Mouse (Mus musculus) lung, postnatal 4 days (tissue): ENCODE measurements around the gene Spag6.

Experiments
- DNase-seq, 2 experiments: peaks; one replicate each; pipeline ENCODE4 v3.0.0; 2021

Spag6 gene

GRCm38 (mm10) chr2:18693871-18694610 is at the start of gene Spag6:
Gene Spag6, plus strand, starts transcription at chr2:18694032.
- DNase-seq = peak; percentile 83 to 88

DNA sequence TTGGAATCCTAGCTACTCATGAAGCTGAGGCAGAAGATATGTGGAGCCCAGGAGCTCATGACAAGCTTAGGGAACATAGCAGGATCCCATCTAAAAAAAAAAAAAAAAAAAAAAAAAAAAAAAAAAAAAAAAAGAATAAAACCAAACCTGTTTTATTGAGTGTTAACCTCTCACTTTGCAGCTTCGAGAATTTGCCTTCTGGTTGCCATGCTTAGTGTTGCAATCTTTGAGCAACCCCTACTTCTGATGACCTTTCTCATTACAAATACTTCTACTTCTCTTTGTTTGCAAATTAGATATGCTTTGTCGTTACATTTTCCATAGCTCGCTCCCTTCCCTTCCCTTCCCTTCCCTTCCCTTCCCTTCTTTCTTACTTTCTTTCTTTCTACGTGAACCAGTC is 45.3 kb upstream of the Spag6 start:
- DNase-seq = no peak

DNA sequence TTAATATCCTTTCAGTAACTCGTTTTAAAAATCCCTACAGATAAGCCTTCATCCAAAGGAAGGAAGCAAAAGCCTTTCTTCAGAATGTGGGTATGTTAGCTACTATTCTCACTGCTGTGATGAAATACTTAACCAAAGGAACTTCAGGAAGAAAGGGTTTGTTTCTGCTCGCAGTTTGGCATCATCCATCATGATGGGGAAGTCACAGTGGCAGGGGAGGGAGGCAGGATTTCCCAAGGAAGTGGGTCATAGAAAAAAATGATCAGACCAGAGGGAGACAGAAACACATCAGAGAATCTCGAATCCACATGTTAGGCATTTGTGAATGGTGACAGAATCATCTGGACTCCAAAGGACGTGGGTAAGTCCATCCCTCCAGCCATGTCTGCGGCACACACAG is 39.0 kb upstream of the Spag6 start:
- DNase-seq = peak in 1 of 2 experiments; percentile 9

GRCm38 (mm10) chr2:18664003-18664402 is 29.8 kb upstream of the Spag6 start:
- no peak for DNase-seq

- DNase-seq = no peak
Measured at GRCm38 (mm10) chr2:18671041-18671440, 22.8 kb upstream of the Spag6 start.

GRCm38 (mm10) chr2:18672133-18672765 is 21.6 kb upstream of the Spag6 start, which contains the start of gene Commd3:
Gene Commd3, plus strand, starts transcription at chr2:18672384.
- peak; percentile 95 to 97 for DNase-seq

GRCm38 (mm10) chr2:18672766-18673164 is 21.1 kb upstream of the Spag6 start:
- no peak for DNase-seq

DNA sequence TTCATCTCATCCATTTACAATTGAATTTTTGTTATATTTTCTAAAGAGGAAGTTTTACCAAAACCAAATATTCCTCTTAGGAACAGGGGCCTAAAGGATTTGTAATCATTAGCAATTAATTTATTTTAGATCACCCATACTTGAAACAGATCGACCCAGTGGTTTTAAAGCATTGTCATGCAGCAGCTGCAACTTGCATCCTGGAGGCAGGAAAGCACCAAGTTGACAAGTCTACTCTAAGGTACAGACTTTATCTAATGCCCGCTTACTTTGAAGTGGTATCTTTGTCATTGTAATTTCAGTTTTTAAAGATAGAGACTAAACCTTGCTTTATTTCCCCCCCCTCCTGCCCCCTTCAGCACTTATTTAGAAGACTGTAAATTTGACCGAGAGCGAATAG is 20.1 kb upstream of the Spag6 start:
- DNase-seq = no peak

GRCm38 (mm10) chr2:18674193-18674902 is 19.5 kb upstream of the Spag6 start:
- DNase-seq = no peak

- peak in 1 of 2 experiments; percentile 4 for DNase-seq
Measured at GRCm38 (mm10) chr2:18675681-18676456, 18.0 kb upstream of the Spag6 start.

DNA sequence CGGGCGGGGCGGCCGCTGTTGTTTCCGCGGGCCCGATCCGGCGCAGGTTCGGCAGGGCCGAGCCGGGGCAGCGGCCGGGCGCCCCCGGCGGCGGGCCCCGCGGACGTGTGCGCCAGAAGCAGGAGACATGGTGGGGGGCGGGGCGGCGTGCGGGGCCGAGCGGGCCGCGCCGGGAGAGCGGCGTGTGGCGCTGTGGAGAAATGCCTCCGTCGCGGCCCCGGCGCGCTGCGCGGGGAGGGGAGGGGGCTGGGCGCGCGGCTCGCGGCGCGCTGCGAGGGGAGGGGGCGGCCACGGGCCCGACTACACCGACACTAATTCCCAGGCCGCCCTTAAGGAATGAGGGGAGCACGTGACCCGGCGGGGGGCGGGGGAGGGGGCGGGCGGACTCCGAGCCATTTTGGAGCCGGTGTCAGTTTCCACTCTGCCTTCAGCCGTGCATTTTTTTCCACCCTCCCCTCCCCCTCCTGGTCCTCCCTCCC is 17.3 kb upstream of the Spag6 start:
- DNase-seq = peak; percentile 81 to 90

- DNase-seq = peak; percentile 74 to 85
Measured at GRCm38 (mm10) chr2:18676936-18677491, 16.8 kb upstream of the Spag6 start, which contains the start of gene Bmi1. Gene Bmi1, plus strand, starts transcription at chr2:18677018.

GRCm38 (mm10) chr2:18677631-18678471 is 16.0 kb upstream of the Spag6 start:
- peak; percentile 67 to 69 for DNase-seq

- DNase-seq = no peak
Measured at GRCm38 (mm10) chr2:18679701-18680100, 14.1 kb upstream of the Spag6 start.

- no peak for DNase-seq
Measured at GRCm38 (mm10) chr2:18680501-18680900, 13.3 kb upstream of the Spag6 start.

- peak; percentile 75 to 76 for DNase-seq
Measured at GRCm38 (mm10) chr2:18680961-18681360, 12.9 kb upstream of the Spag6 start.

- DNase-seq = no peak
Measured at GRCm38 (mm10) chr2:18684062-18684461, 9.8 kb upstream of the Spag6 start.

GRCm38 (mm10) chr2:18686386-18686785 is 7.4 kb upstream of the Spag6 start:
- no peak for DNase-seq

GRCm38 (mm10) chr2:18686826-18687519 is 6.9 kb upstream of the Spag6 start:
- DNase-seq = no peak

DNA sequence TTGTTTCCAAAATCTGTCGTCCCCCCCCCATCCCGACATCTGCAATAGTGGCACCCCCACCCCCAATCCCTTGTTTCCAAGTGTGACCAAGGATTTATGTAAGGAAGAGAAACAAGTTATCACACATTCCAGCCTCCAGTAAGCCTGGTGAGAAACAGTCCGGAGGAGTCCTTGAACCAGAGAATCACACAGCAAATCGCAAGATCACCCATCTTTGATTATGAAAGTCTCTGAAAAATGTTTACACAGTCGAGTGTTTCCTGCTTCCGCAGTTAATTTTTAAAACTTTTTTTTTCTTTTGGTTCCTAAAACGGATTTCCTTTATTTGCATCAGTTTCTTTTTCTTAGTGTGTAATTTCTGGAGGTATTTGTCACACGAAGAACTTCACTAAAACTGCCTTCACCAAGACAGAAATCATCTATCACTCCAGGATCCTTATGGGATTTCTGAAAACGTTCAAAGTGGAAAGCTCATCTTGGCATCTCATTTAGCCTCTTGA is 6.1 kb upstream of the Spag6 start:
- no peak for DNase-seq

DNA sequence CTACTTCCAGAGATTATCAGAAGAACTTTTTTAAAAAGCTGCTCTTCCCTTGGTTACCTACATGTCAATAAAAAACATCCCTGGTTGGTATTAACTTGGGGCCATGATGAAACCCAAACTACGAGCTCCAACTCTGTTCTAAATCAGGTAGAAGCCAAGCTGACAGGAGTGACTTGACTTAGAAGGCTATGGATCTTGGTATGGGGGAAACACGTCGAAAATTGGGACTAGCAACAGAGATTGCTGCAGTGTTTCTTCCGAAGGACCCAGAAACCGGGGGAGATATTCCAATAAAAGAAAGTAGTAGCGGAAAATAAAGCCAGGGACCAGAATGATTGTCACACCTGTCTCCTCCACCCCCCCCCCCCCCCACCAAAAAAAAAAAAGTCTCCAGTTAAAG is 5.5 kb upstream of the Spag6 start:
- DNase-seq = no peak
